Mouse (Mus musculus) C2C12 (cell line): Measurements from ENCODE around the gene Atg4b.

Experiments
- CTCF ChIP-seq: IDR thresholded peaks from one replicate; pipeline ENCODE4 v1.5.1; 2011; ENCODE audit not compliant: control insufficient read depth, insufficient read depth, insufficient read length
- MAX ChIP-seq: IDR thresholded peaks from one replicate; pipeline ENCODE4 v1.6.1; 2011; ENCODE audit warnings: mild to moderate bottlenecking, control low read depth
- MYOD1 ChIP-seq: IDR thresholded peaks from one replicate; pipeline ENCODE4 v1.6.1; 2011; ENCODE audit warnings: low read depth; ENCODE audit not compliant: control insufficient read depth, insufficient read length
- USF1 ChIP-seq: IDR thresholded peaks from one replicate; pipeline ENCODE4 v1.6.1; 2011; ENCODE audit warnings: low read depth, mild to moderate bottlenecking, control low read depth, moderate library complexity

DNA sequence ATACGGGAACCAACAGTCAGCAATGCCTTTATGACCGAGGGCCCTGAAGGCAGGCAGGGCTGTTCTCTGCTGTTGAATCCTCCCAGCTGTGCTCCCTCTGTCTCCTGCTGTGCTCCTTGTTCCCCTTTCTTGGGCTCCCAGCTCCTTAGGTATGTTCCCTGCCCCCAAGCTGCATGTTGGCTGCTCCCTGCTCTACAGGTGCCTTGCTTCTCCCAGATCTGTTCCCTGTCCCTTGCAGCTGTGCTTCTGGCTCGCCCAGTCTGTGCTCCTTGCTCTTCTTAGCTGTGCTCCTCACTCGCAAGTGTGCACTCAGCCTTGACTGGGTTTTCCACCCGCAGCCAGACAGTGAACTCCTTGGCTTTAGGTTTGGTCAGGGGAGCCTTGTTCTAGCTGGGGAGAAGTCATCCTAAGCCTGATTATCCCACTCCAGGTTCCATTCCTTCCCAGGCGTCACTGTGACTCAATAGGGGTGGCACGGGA is 83.4 kb downstream of the Atg4b start:
- TF ChIP-seq CTCF = no peak
- no peak for TF ChIP-seq USF1
- no peak for TF ChIP-seq MYOD1
- TF ChIP-seq MAX = no peak
